Mouse (Mus musculus): Measurements from ENCODE around the gene Anpep.

- no peak for TF ChIP-seq CTCF (IDR thresholded peaks at IDR 0.05; ENCODE audit: low read depth)
- TF ChIP-seq EP300 (IDR thresholded peaks at IDR 0.05; ENCODE audit: low read depth) = no peak
Observed at GRCm38 (mm10) chr7:79895225-79895624, 34.4 kb upstream of the Anpep start.

Measured in liver, postnatal 0 days (tissue).